Mouse (Mus musculus) mesoderm, embryonic 11.5 days (tissue): ENCODE measurements around the gene Mmp25.

Experiments
- DNase-seq: peaks from one replicate; pipeline ENCODE4 v3.0.0-alpha.2; 2012; ENCODE audit warnings: low read depth, low spot score

The Mmp25 gene

GRCm38 (mm10) chr17:23644613-23645495, at the start of gene Mmp25:
Gene Mmp25, minus strand, starts transcription at chr17:23645277.
- peak; percentile 30 for DNase-seq

- DNase-seq: no peak
These were observed 49.4 kb upstream of the Mmp25 start for GRCm38 (mm10) chr17:23694491-23694890.

- DNase-seq: no peak
These were observed 39.0 kb upstream of the Mmp25 start, which contains the start of gene Cldn9 for GRCm38 (mm10) chr17:23683856-23684672. Gene Cldn9, minus strand, starts transcription at chr17:23684026.

- DNase-seq: no peak
These were observed 38.1 kb upstream of the Mmp25 start for GRCm38 (mm10) chr17:23683226-23683625.

- no peak for DNase-seq
These were observed 37.5 kb upstream of the Mmp25 start for GRCm38 (mm10) chr17:23682530-23682929.

- DNase-seq: no peak
These were observed 37.0 kb upstream of the Mmp25 start for GRCm38 (mm10) chr17:23682092-23682491.

GRCm38 (mm10) chr17:23681086-23681485, 36.0 kb upstream of the Mmp25 start:
- no peak for DNase-seq

GRCm38 (mm10) chr17:23680336-23680735, 35.3 kb upstream of the Mmp25 start:
- DNase-seq: no peak

- DNase-seq: no peak
These were observed 34.2 kb upstream of the Mmp25 start, which contains the start of gene Cldn6 for GRCm38 (mm10) chr17:23679127-23679835. Gene Cldn6, plus strand, starts transcription at chr17:23679249.

GRCm38 (mm10) chr17:23677236-23677679, 32.2 kb upstream of the Mmp25 start, which contains the start of gene Tnfrsf12a:
Gene Tnfrsf12a, minus strand, starts transcription at chr17:23677468.
- peak; percentile 81 for DNase-seq

- DNase-seq: no peak
These were observed 31.5 kb upstream of the Mmp25 start for GRCm38 (mm10) chr17:23676473-23677031.

GRCm38 (mm10) chr17:23675564-23676281, 30.6 kb upstream of the Mmp25 start:
- no peak for DNase-seq

- no peak for DNase-seq
These were observed 30.1 kb upstream of the Mmp25 start for GRCm38 (mm10) chr17:23675127-23675526.

- no peak for DNase-seq
These were observed 29.3 kb upstream of the Mmp25 start for GRCm38 (mm10) chr17:23674271-23674952.

GRCm38 (mm10) chr17:23673424-23674073, 28.5 kb upstream of the Mmp25 start, which contains the start of the genes Hcfc1r1 and Thoc6:
Gene Hcfc1r1, plus strand, starts transcription at chr17:23673596.
Gene Thoc6, minus strand, starts transcription at chr17:23673882.
- DNase-seq: peak; percentile 94

- DNase-seq: no peak
These were observed 27.7 kb upstream of the Mmp25 start for GRCm38 (mm10) chr17:23672761-23673160.

- DNase-seq: no peak
These were observed 26.4 kb upstream of the Mmp25 start for GRCm38 (mm10) chr17:23671519-23671918.

- no peak for DNase-seq
These were observed 25.5 kb upstream of the Mmp25 start for GRCm38 (mm10) chr17:23670516-23671074.

- no peak for DNase-seq
These were observed 20.4 kb upstream of the Mmp25 start for GRCm38 (mm10) chr17:23665511-23665910.
